Mouse (Mus musculus) CH12.LX (cell line): ENCODE data around the gene Zc2hc1b.

ENCODE experiments used
- CTCF ChIP-seq, 2 experiments: IDR thresholded peaks in 1 of 2; conservative IDR thresholded peaks in 1 of 2; 2 replicates each; pipeline ENCODE4 v1.5.1; 2011 to 2012; ENCODE audit warnings: low read depth in 2 of 2, low read length in 2 of 2, improper control_type of control experiment in 1 of 2, inconsistent platforms in 1 of 2, mild to moderate bottlenecking in 1 of 2, moderate library complexity in 1 of 2
- JUN ChIP-seq: IDR thresholded peaks from 2 replicates; pipeline ENCODE4 v1.6.1; 2011; ENCODE audit warnings: low read depth, mild to moderate bottlenecking, low read length, improper control_type of control experiment, moderate library complexity; ENCODE audit not compliant: insufficient read depth
- POLR2A ChIP-seq: IDR thresholded peaks from 2 replicates; pipeline ENCODE4 v1.6.1; 2011; ENCODE audit warnings: low read depth, mild to moderate bottlenecking, improper control_type of control experiment, low read length
- RAD21 ChIP-seq: IDR thresholded peaks from 2 replicates; pipeline ENCODE4 v1.6.1; 2011; ENCODE audit warnings: low read depth, mild to moderate bottlenecking, low read length, improper control_type of control experiment, moderate library complexity
- USF2 ChIP-seq: conservative IDR thresholded peaks from 2 replicates; pipeline ENCODE4 v1.6.1; 2011; ENCODE audit warnings: low read depth, low read length, improper control_type of control experiment
- ZMIZ1 ChIP-seq: IDR thresholded peaks from 2 replicates; pipeline ENCODE4 v1.6.1; 2012; ENCODE audit warnings: low read depth, mild to moderate bottlenecking, inconsistent platforms, low read length, improper control_type of control experiment

GRCm38 (mm10) chr10:13170739-13171448 is 6.9 kb downstream of the Zc2hc1b start:
- TF ChIP-seq ZMIZ1 (no peak), CTCF (conservative IDR thresholded peaks at IDR 0.05 in 1 of 2, IDR thresholded peaks at IDR 0.05 in 1 of 2; ENCODE audit: low read depth in 2 of 2, low read length in 2 of 2) (no peak), USF2 (no peak), RAD21 (no peak), JUN (no peak), POLR2A (no peak)
